Mouse (Mus musculus) MEL (cell line): ENCODE data around the gene Itk. TPM values are rescaled to one million over a fixed set of nuclear protein-coding genes. Genes with fewer than 3 reads are reported as not detected.
A peak's percentile ranks its signal among the peaks of the same experiment; 100 is the strongest.

Experiments
- DNase-seq: peaks from one replicate; pipeline ENCODE4 v3.0.0; 2011; ENCODE audit warnings: low read depth, low spot score
- H3K27ac ChIP-seq: 2 replicates; pipeline ENCODE4 v1.5.1; 2012; ENCODE audit warnings: low read depth, mild to moderate bottlenecking, control low read depth, low read length, moderate library complexity; ENCODE audit not compliant: control insufficient read depth
- H3K27me3 ChIP-seq, 2 experiments: fragments of 150-350 bp in 1 of 2; sonication (generic) in 1 of 2; 2 replicates each; pipeline ENCODE4 v1.6.1; 2012; ENCODE audit warnings: low read length in 2 of 2, mild to moderate bottlenecking in 2 of 2, improper control_type of control experiment in 1 of 2, moderate library complexity in 1 of 2; ENCODE audit not compliant: insufficient read depth in 2 of 2, control insufficient read depth in 1 of 2
- H3K36me3 ChIP-seq, 2 experiments: 2 replicates each; pipeline ENCODE4 v1.6.1; 2012 to 2014; ENCODE audit warnings: low read length in 2 of 2, improper control_type of control experiment in 1 of 2, inconsistent platforms in 1 of 2, mild to moderate bottlenecking in 1 of 2; ENCODE audit not compliant: insufficient read depth in 2 of 2, control insufficient read depth in 1 of 2
- H3K4me1 ChIP-seq, 2 experiments: fragments of 150-350 bp in 1 of 2; sonication (generic) in 1 of 2; 2 replicates each; pipeline ENCODE4 v1.6.1; 2012; ENCODE audit warnings: low read length in 2 of 2, improper control_type of control experiment in 1 of 2, mild to moderate bottlenecking in 1 of 2; ENCODE audit not compliant: insufficient read depth in 2 of 2, control insufficient read depth in 1 of 2
- H3K4me3 ChIP-seq, 2 experiments: fragments of 150-350 bp in 1 of 2; sonication (generic) in 1 of 2; 2 replicates each; pipeline ENCODE4 v1.5.1; 2012; ENCODE audit warnings: low read depth in 2 of 2, low read length in 2 of 2, mild to moderate bottlenecking in 2 of 2, moderate library complexity in 2 of 2, control low read depth in 1 of 2, improper control_type of control experiment in 1 of 2; ENCODE audit not compliant: control insufficient read depth in 1 of 2, insufficient read depth in 1 of 2
- H3K79me2 ChIP-seq: 2 replicates; pipeline ENCODE4 v1.6.1; 2012; ENCODE audit warnings: mild to moderate bottlenecking, low read length, moderate library complexity; ENCODE audit not compliant: control insufficient read depth, poor library complexity, insufficient read depth
- H3K9ac ChIP-seq: 2 replicates; pipeline ENCODE4 v1.6.1; 2012; ENCODE audit warnings: low read depth, mild to moderate bottlenecking, control low read depth, low read length, moderate library complexity; ENCODE audit not compliant: control insufficient read depth, poor library complexity, severe bottlenecking
- H3K9me3 ChIP-seq: fragments of 150-350 bp; sonication (generic); replicated peaks from 2 replicates; pipeline ENCODE4 v1.6.1; 2012; ENCODE audit warnings: mild to moderate bottlenecking, low read length, improper control_type of control experiment, moderate library complexity; ENCODE audit not compliant: insufficient read depth
- CHD1 ChIP-seq: IDR thresholded peaks from 2 replicates; pipeline ENCODE4 v1.6.1; 2012; ENCODE audit warnings: low read depth, mild to moderate bottlenecking, inconsistent platforms, low read length, improper control_type of control experiment
- CTCF ChIP-seq, 3 experiments: IDR thresholded peaks in 2 of 3; conservative IDR thresholded peaks in 1 of 3; 2 replicates each; pipeline ENCODE4 v1.5.1; 2011 to 2012; ENCODE audit warnings: low read length in 3 of 3, low read depth in 2 of 3, mild to moderate bottlenecking in 2 of 3, improper control_type of control experiment in 1 of 3, inconsistent platforms in 1 of 3, mixed read lengths in 1 of 3, moderate library complexity in 1 of 3; ENCODE audit not compliant: control insufficient read depth in 1 of 3, insufficient read depth in 1 of 3, poor library complexity in 1 of 3, severe bottlenecking in 1 of 3
- E2F4 ChIP-seq: IDR thresholded peaks from 2 replicates; pipeline ENCODE4 v1.6.1; 2011; ENCODE audit warnings: low read depth, low read length, improper control_type of control experiment, borderline replicate concordance
- ELF1 ChIP-seq: IDR thresholded peaks from 2 replicates; pipeline ENCODE4 v1.6.1; 2014; ENCODE audit warnings: low read depth, mild to moderate bottlenecking, inconsistent platforms, low read length, improper control_type of control experiment, moderate library complexity
- EP300 ChIP-seq, 2 experiments: IDR thresholded peaks; 2 replicates each; pipeline ENCODE4 v1.6.1; 2011; ENCODE audit warnings: improper control_type of control experiment in 2 of 2, low read length in 2 of 2, low read depth in 1 of 2, mild to moderate bottlenecking in 1 of 2
- ETS1 ChIP-seq: IDR thresholded peaks from 2 replicates; pipeline ENCODE4 v1.6.1; 2012; ENCODE audit warnings: low read depth, mild to moderate bottlenecking, inconsistent platforms, low read length, improper control_type of control experiment, moderate library complexity
- GABPA ChIP-seq: IDR thresholded peaks from 2 replicates; pipeline ENCODE4 v1.6.1; 2012; ENCODE audit warnings: low read depth, mild to moderate bottlenecking, inconsistent platforms, low read length, improper control_type of control experiment, moderate library complexity
- GATA1 ChIP-seq: IDR thresholded peaks from 2 replicates; pipeline ENCODE4 v1.6.1; 2011; ENCODE audit warnings: low read depth, low read length, improper control_type of control experiment
- HCFC1 ChIP-seq: IDR thresholded peaks from 2 replicates; pipeline ENCODE4 v1.6.1; 2012; ENCODE audit warnings: low read depth, mild to moderate bottlenecking, inconsistent platforms, low read length, improper control_type of control experiment, moderate library complexity
- JUND ChIP-seq: IDR thresholded peaks from 2 replicates; pipeline ENCODE4 v1.6.1; 2011; ENCODE audit warnings: low read depth, mild to moderate bottlenecking, improper control_type of control experiment, low read length
- KAT2A ChIP-seq: conservative IDR thresholded peaks from 2 replicates; pipeline ENCODE4 v1.6.1; 2012; ENCODE audit warnings: low read depth, low read length, improper control_type of control experiment, inconsistent platforms
- MAFK ChIP-seq: IDR thresholded peaks from 2 replicates; pipeline ENCODE4 v1.6.1; 2011; ENCODE audit warnings: low read depth, mild to moderate bottlenecking, low read length, improper control_type of control experiment, borderline replicate concordance
- MAX ChIP-seq: IDR thresholded peaks from 2 replicates; pipeline ENCODE4 v1.6.1; 2011; ENCODE audit warnings: low read length, improper control_type of control experiment
- MAZ ChIP-seq: IDR thresholded peaks from 2 replicates; pipeline ENCODE4 v1.6.1; 2012; ENCODE audit warnings: low read depth, mild to moderate bottlenecking, inconsistent platforms, low read length, improper control_type of control experiment
- MEF2A ChIP-seq: IDR thresholded peaks from 2 replicates; pipeline ENCODE4 v1.6.1; 2014; ENCODE audit warnings: low read depth, mild to moderate bottlenecking, inconsistent platforms, low read length, improper control_type of control experiment; ENCODE audit not compliant: poor library complexity, insufficient replicate concordance, severe bottlenecking; ENCODE audit errors: extremely low read depth
- MXI1 ChIP-seq: IDR thresholded peaks from 2 replicates; pipeline ENCODE4 v1.6.1; 2011; ENCODE audit warnings: mild to moderate bottlenecking, low read depth, low read length, improper control_type of control experiment
- MYC ChIP-seq: IDR thresholded peaks from 2 replicates; pipeline ENCODE4 v1.6.1; 2011; ENCODE audit warnings: low read depth, mild to moderate bottlenecking, low read length, improper control_type of control experiment, moderate library complexity
- NRF1 ChIP-seq: IDR thresholded peaks from 2 replicates; pipeline ENCODE4 v1.6.1; 2014; ENCODE audit warnings: low read depth, mild to moderate bottlenecking, inconsistent platforms, low read length, improper control_type of control experiment, moderate library complexity; ENCODE audit not compliant: poor library complexity, insufficient read depth, severe bottlenecking
- POLR2A ChIP-seq, 2 experiments: IDR thresholded peaks; 2 replicates each; pipeline ENCODE4 v1.6.1; 2011 to 2012; ENCODE audit warnings: low read length in 2 of 2, mild to moderate bottlenecking in 2 of 2, control low read depth in 1 of 2, improper control_type of control experiment in 1 of 2, low read depth in 1 of 2, moderate library complexity in 1 of 2; ENCODE audit not compliant: control insufficient read depth in 1 of 2, insufficient read depth in 1 of 2, poor library complexity in 1 of 2
- POLR2AphosphoS2 ChIP-seq: IDR thresholded peaks from 2 replicates; pipeline ENCODE4 v1.6.1; 2011; ENCODE audit warnings: low read length, improper control_type of control experiment
- POLR2AphosphoS5 ChIP-seq: IDR thresholded peaks from 2 replicates; pipeline ENCODE4 v1.6.1; 2012; ENCODE audit warnings: low read depth, borderline replicate concordance, mild to moderate bottlenecking, inconsistent platforms, low read length, moderate library complexity, mixed read lengths
- RAD21 ChIP-seq: IDR thresholded peaks from 2 replicates; pipeline ENCODE4 v1.6.1; 2011; ENCODE audit warnings: mild to moderate bottlenecking, low read depth, low read length, improper control_type of control experiment
- RCOR1 ChIP-seq: IDR thresholded peaks from 2 replicates; pipeline ENCODE4 v1.6.1; 2012; ENCODE audit warnings: low read depth, mild to moderate bottlenecking, inconsistent platforms, low read length, improper control_type of control experiment
- SIN3A ChIP-seq: IDR thresholded peaks from 2 replicates; pipeline ENCODE4 v1.6.1; 2012; ENCODE audit warnings: low read length, improper control_type of control experiment, inconsistent platforms
- TBP ChIP-seq: IDR thresholded peaks from 2 replicates; pipeline ENCODE4 v1.8.0; 2011; ENCODE audit warnings: low read depth, low read length, improper control_type of control experiment
- TCF12 ChIP-seq: IDR thresholded peaks from 2 replicates; pipeline ENCODE4 v1.6.1; 2014; ENCODE audit warnings: low read depth, mild to moderate bottlenecking, inconsistent platforms, low read length, improper control_type of control experiment, moderate library complexity
- UBTF ChIP-seq: IDR thresholded peaks from 2 replicates; pipeline ENCODE4 v1.6.1; 2012; ENCODE audit warnings: low read depth, mild to moderate bottlenecking, inconsistent platforms, low read length, improper control_type of control experiment, moderate library complexity, borderline replicate concordance; ENCODE audit not compliant: insufficient read depth
- USF1 ChIP-seq: IDR thresholded peaks from 2 replicates; pipeline ENCODE4 v1.6.1; 2014; ENCODE audit warnings: low read depth, mild to moderate bottlenecking, inconsistent platforms, low read length, improper control_type of control experiment, moderate library complexity
- USF2 ChIP-seq, 2 experiments: IDR thresholded peaks; 2 replicates each; pipeline ENCODE4 v1.6.1; 2011 to 2012; ENCODE audit warnings: improper control_type of control experiment in 2 of 2, low read length in 2 of 2, borderline replicate concordance in 1 of 2, inconsistent platforms in 1 of 2, low read depth in 1 of 2, mild to moderate bottlenecking in 1 of 2; ENCODE audit not compliant: insufficient read depth in 1 of 2
- ZC3H11A ChIP-seq: IDR thresholded peaks from 2 replicates; pipeline ENCODE4 v1.6.1; 2012; ENCODE audit warnings: low read depth, mild to moderate bottlenecking, inconsistent platforms, low read length, improper control_type of control experiment
- ZKSCAN1 ChIP-seq: IDR thresholded peaks from 2 replicates; pipeline ENCODE4 v1.6.1; 2012; ENCODE audit warnings: low read depth, mild to moderate bottlenecking, inconsistent platforms, low read length, improper control_type of control experiment, moderate library complexity
- ZMIZ1 ChIP-seq: IDR thresholded peaks from 2 replicates; pipeline ENCODE4 v1.6.1; 2012; ENCODE audit warnings: low read depth, mild to moderate bottlenecking, inconsistent platforms, low read length, improper control_type of control experiment, moderate library complexity
- ZNF384 ChIP-seq: IDR thresholded peaks from 2 replicates; pipeline ENCODE4 v1.6.1; 2012; ENCODE audit warnings: low read depth, mild to moderate bottlenecking, inconsistent platforms, low read length, improper control_type of control experiment
- polyA plus RNA-seq, 2 experiments: library from polyadenylated mRNA; stranded (reverse) in 1 of 2; unstranded in 1 of 2; fragments of >175 nt in 1 of 2; fragments of >200 nt in 1 of 2; gene quantifications; 2 replicates each; pipeline versions ENCODE4 v1.2.1 to v1.2.4; 2012; ENCODE audit warnings: low replicate concordance in 2 of 2, low read depth in 1 of 2; ENCODE audit not compliant: insufficient read length in 2 of 2, insufficient read depth in 1 of 2, missing spikeins in 1 of 2
- total RNA-seq: library from RNA; depleted of rRNA; stranded (reverse); fragments of 300-350 nt; gene quantifications from 2 replicates; pipeline ENCODE4 v1.2.3, GENCODE M21; 2012

The Itk gene
- total and polyA plus RNA-seq, 3 experiments = not detected

GRCm38 (mm10) chr11:46436760-46437458 lies 47.6 kb upstream of the Itk start, which contains the start of gene Med7 (continued):
- TF ChIP-seq USF1 (no peak), MYC (peak; percentile 72; the same call in 1 of the 2 replicates), SIN3A (peak; percentile 56; the same call in 1 of the 2 replicates)

- Histone ChIP-seq H3K4me3 (peak overlapping the region in 1 of 2 experiments; percentile 65; a peak in 1 of 4 replicates), H3K9ac (no peak overlapping the region)
- TF ChIP-seq NRF1 (no peak), KAT2A (no peak), TBP (peak; percentile 33; the same call in 1 of the 2 replicates), ZKSCAN1 (no peak), GATA1 (peak; percentile 84), JUND (no peak), MEF2A (no peak), POLR2AphosphoS5 (no peak), POLR2AphosphoS2 (no peak), SIN3A (no peak), ZMIZ1 (no peak), MAFK (no peak), ZC3H11A (no peak), TCF12 (peak; percentile 84), GABPA (no peak), UBTF (no peak), HCFC1 (no peak), RAD21 (no peak), USF2 (IDR thresholded peaks at IDR 0.05; ENCODE audit: borderline replicate concordance in 1 of 2, insufficient read depth in 1 of 2, low read depth in 1 of 2, low read length in 2 of 2) (no peak), ETS1 (peak; percentile 70), MYC (peak; percentile 27; the same call in 1 of the 2 replicates), RCOR1 (peak; percentile 69; the same call in 1 of the 2 replicates), ZNF384 (no peak), MXI1 (no peak), E2F4 (no peak), CHD1 (0 out of 2 replicates have a peak, but pooled peaks have one; percentile 2), MAZ (no peak), CTCF (IDR thresholded peaks at IDR 0.05 in 2 of 3, conservative IDR thresholded peaks at IDR 0.05 in 1 of 3; ENCODE audit: control insufficient read depth in 1 of 3, insufficient read depth in 1 of 3, low read depth in 2 of 3, low read length in 3 of 3, poor library complexity in 1 of 3, severe bottlenecking in 1 of 3) (no peak), MAX (no peak), POLR2A (IDR thresholded peaks at IDR 0.05; ENCODE audit: control insufficient read depth in 1 of 2, insufficient read depth in 1 of 2, low read depth in 1 of 2, low read length in 2 of 2, poor library complexity in 1 of 2) (no peak), EP300 (IDR thresholded peaks at IDR 0.05; ENCODE audit: low read depth in 1 of 2, low read length in 2 of 2) (peak; percentile 81 to 86), ELF1 (no peak), USF1 (no peak)
Measured at GRCm38 (mm10) chr11:46435363-46435762, 46.0 kb upstream of the Itk start.

More at GRCm38 (mm10) chr11:46435363-46435762, 46.0 kb upstream of the Itk start:
- no peaks in the 10 kb centered on the region for H3K27me3 ChIP-seq
- peak; percentile 54 for DNase-seq
- H3K4me1 ChIP-seq = peaks cover 26 to 28% of the 10 kb centered on the region in 2 experiments
- no peaks in the 10 kb centered on the region for H3K9me3 ChIP-seq
- H3K79me2 ChIP-seq = peaks cover 24% of the 10 kb centered on the region
- peaks cover 7 to 36% of the 10 kb centered on the region in 2 experiments for H3K36me3 ChIP-seq
- H3K27ac ChIP-seq = peak overlapping the region; percentile 51
